Mouse (Mus musculus): Measurements from ENCODE around the gene Gal3st2. TPM values are rescaled to one million over a fixed set of nuclear protein-coding genes. Genes with fewer than 3 reads are reported as not detected.
"Not testable (repeated sequence)": the region's sequence is repeated elsewhere in the genome, so short reads cannot be mapped to it uniquely, and the experiment has no call there.

Gene Gal3st2
- total and polyA plus RNA-seq, 3 experiments = not detected

GRCm38 (mm10) chr1:93901291-93901690 is 40.2 kb downstream of the Gal3st2 start:
- not testable (repeated sequence) for H3K27me3 ChIP-seq (ENCODE audit: control insufficient read depth in 1 of 2, insufficient read depth in 2 of 2, low read length in 2 of 2); H3K79me2 ChIP-seq (ENCODE audit: control insufficient read depth, insufficient read depth, low read length, poor library complexity); H3K9ac ChIP-seq (ENCODE audit: control insufficient read depth, low read depth, low read length, poor library complexity, severe bottlenecking); H3K4me1 ChIP-seq (ENCODE audit: control insufficient read depth in 1 of 2, insufficient read depth in 2 of 2, low read length in 2 of 2); H3K4me3 ChIP-seq (ENCODE audit: control insufficient read depth in 1 of 2, insufficient read depth in 1 of 2, low read depth in 2 of 2, low read length in 2 of 2); DNase-seq (ENCODE audit: low read depth, low spot score); H3K9me3 ChIP-seq (replicated peaks; ENCODE audit: insufficient read depth, low read length); H3K27ac ChIP-seq (ENCODE audit: control insufficient read depth, low read depth, low read length); H3K36me3 ChIP-seq (ENCODE audit: control insufficient read depth in 1 of 2, insufficient read depth in 2 of 2, low read length in 2 of 2)

DNA sequence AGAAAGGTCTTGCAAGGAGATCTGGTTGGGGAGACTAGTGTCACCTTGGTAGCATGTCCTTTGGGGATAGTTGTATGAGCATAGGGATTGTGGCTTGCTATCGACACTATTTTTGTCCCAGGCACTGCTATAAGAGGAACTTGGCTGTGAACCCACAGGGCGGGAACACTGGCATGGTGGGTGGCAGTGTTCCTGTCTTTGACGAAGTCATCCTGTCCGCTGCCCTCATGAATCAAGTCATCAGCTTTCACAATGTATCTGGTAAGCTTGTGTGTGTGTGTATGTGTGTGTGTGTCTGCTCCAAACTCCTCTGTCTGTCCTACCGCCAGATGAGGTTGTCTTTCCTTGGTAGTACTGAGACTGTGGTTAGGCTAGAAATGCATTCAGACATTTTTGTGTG is 45.6 kb downstream of the Gal3st2 start:
- not testable (repeated sequence) for H3K27me3 ChIP-seq (ENCODE audit: control insufficient read depth in 1 of 2, insufficient read depth in 2 of 2, low read length in 2 of 2); H3K27ac ChIP-seq (ENCODE audit: control insufficient read depth, low read depth, low read length); H3K9ac ChIP-seq (ENCODE audit: control insufficient read depth, low read depth, low read length, poor library complexity, severe bottlenecking); H3K4me3 ChIP-seq (ENCODE audit: control insufficient read depth in 1 of 2, insufficient read depth in 1 of 2, low read depth in 2 of 2, low read length in 2 of 2); H3K4me1 ChIP-seq (ENCODE audit: control insufficient read depth in 1 of 2, insufficient read depth in 2 of 2, low read length in 2 of 2); H3K36me3 ChIP-seq (ENCODE audit: control insufficient read depth in 1 of 2, insufficient read depth in 2 of 2, low read length in 2 of 2); DNase-seq (ENCODE audit: low read depth, low spot score); H3K79me2 ChIP-seq (ENCODE audit: control insufficient read depth, insufficient read depth, low read length, poor library complexity); H3K9me3 ChIP-seq (replicated peaks; ENCODE audit: insufficient read depth, low read length)

DNA sequence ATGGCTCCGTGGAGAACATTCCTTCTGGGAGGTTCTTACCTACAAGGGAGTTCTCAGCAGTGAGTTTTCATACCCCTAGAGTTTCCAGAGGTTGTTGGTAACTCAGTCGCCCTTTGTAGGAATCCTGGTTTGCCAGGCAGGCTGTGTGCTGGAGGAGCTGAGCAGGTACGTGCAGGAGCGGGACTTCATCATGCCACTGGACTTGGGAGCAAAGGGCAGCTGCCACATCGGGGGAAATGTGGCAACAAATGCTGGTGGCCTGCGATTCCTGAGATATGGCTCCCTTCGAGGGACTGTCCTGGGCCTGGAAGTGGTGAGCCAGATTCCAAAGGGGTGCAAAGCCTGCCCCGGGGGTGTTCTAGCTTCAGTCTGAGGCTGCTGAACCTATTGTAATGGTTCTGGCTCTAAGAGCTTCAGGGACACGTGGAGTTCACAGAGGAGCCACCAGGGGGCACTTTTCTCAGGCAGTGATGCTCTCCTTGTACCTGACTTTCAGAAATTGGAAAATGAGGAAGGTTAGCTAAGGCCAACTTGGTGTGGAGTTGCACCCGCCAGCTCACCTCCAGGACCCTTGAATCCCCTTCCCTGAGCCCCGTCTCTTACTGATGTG is 48.0 kb downstream of the Gal3st2 start:
- H3K4me3 ChIP-seq (ENCODE audit: control insufficient read depth in 1 of 2, insufficient read depth in 1 of 2, low read depth in 2 of 2, low read length in 2 of 2); H3K27me3 ChIP-seq (ENCODE audit: control insufficient read depth in 1 of 2, insufficient read depth in 2 of 2, low read length in 2 of 2): not testable (repeated sequence)

GRCm38 (mm10) chr1:93911877-93912276 is 50.8 kb downstream of the Gal3st2 start:
- H3K9ac ChIP-seq (ENCODE audit: control insufficient read depth, low read depth, low read length, poor library complexity, severe bottlenecking); H3K9me3 ChIP-seq (replicated peaks; ENCODE audit: insufficient read depth, low read length); H3K36me3 ChIP-seq (ENCODE audit: control insufficient read depth in 1 of 2, insufficient read depth in 2 of 2, low read length in 2 of 2); H3K79me2 ChIP-seq (ENCODE audit: control insufficient read depth, insufficient read depth, low read length, poor library complexity); H3K27ac ChIP-seq (ENCODE audit: control insufficient read depth, low read depth, low read length); H3K4me3 ChIP-seq (ENCODE audit: control insufficient read depth in 1 of 2, insufficient read depth in 1 of 2, low read depth in 2 of 2, low read length in 2 of 2); H3K4me1 ChIP-seq (ENCODE audit: control insufficient read depth in 1 of 2, insufficient read depth in 2 of 2, low read length in 2 of 2); H3K27me3 ChIP-seq (ENCODE audit: control insufficient read depth in 1 of 2, insufficient read depth in 2 of 2, low read length in 2 of 2); DNase-seq (ENCODE audit: low read depth, low spot score): not testable (repeated sequence)

More for the DNA sequence above, 48.0 kb downstream of the Gal3st2 start:
- not testable (repeated sequence) for H3K9ac ChIP-seq (ENCODE audit: control insufficient read depth, low read depth, low read length, poor library complexity, severe bottlenecking); H3K36me3 ChIP-seq (ENCODE audit: control insufficient read depth in 1 of 2, insufficient read depth in 2 of 2, low read length in 2 of 2); H3K9me3 ChIP-seq (replicated peaks; ENCODE audit: insufficient read depth, low read length); H3K79me2 ChIP-seq (ENCODE audit: control insufficient read depth, insufficient read depth, low read length, poor library complexity); H3K27ac ChIP-seq (ENCODE audit: control insufficient read depth, low read depth, low read length); H3K4me1 ChIP-seq (ENCODE audit: control insufficient read depth in 1 of 2, insufficient read depth in 2 of 2, low read length in 2 of 2); DNase-seq (ENCODE audit: low read depth, low spot score)

GRCm38 (mm10) chr1:93917160-93917559 is 56.1 kb downstream of the Gal3st2 start:
- not testable (repeated sequence) for H3K9me3 ChIP-seq (replicated peaks; ENCODE audit: insufficient read depth, low read length); H3K9ac ChIP-seq (ENCODE audit: control insufficient read depth, low read depth, low read length, poor library complexity, severe bottlenecking); H3K27ac ChIP-seq (ENCODE audit: control insufficient read depth, low read depth, low read length); H3K27me3 ChIP-seq (ENCODE audit: control insufficient read depth in 1 of 2, insufficient read depth in 2 of 2, low read length in 2 of 2); H3K4me3 ChIP-seq (ENCODE audit: control insufficient read depth in 1 of 2, insufficient read depth in 1 of 2, low read depth in 2 of 2, low read length in 2 of 2); H3K79me2 ChIP-seq (ENCODE audit: control insufficient read depth, insufficient read depth, low read length, poor library complexity)
- peak; percentile 71 for DNase-seq (ENCODE audit: low read depth, low spot score)
- TF ChIP-seq ETS1 (IDR thresholded peaks at IDR 0.05; ENCODE audit: low read depth, low read length) = peak; percentile 82
- TF ChIP-seq MAZ (IDR thresholded peaks at IDR 0.05; ENCODE audit: low read depth, low read length) = peak; percentile 53; the same call in 1 of the 2 replicates
- TF ChIP-seq MXI1 (IDR thresholded peaks at IDR 0.05; ENCODE audit: low read depth, low read length) = peak; percentile 27; the same call in 1 of the 2 replicates
- peak; percentile 79 for TF ChIP-seq MYB (IDR thresholded peaks at IDR 0.05; ENCODE audit: low read depth, low read length)
- peak; percentile 94 for TF ChIP-seq RCOR1 (IDR thresholded peaks at IDR 0.05; ENCODE audit: low read depth, low read length)
- TF ChIP-seq GATA1 (IDR thresholded peaks at IDR 0.05; ENCODE audit: low read depth, low read length) = peak; percentile 89
- TF ChIP-seq SIN3A (IDR thresholded peaks at IDR 0.05; ENCODE audit: low read length) = peak; percentile 40; the same call in 1 of the 2 replicates
- TF ChIP-seq TCF12 (IDR thresholded peaks at IDR 0.05; ENCODE audit: low read depth, low read length) = peak; percentile 89
- TF ChIP-seq EP300 (IDR thresholded peaks at IDR 0.05; ENCODE audit: low read depth in 1 of 2, low read length in 2 of 2) = peak; percentile 88 to 90
- 0 out of 2 replicates have a peak, but pooled peaks have one; percentile 17 for TF ChIP-seq HCFC1 (IDR thresholded peaks at IDR 0.05; ENCODE audit: low read depth, low read length)
- peaks cover 0 to 12% of the 10 kb centered on the region in 2 experiments; a peak in 2 of 4 replicates for H3K36me3 ChIP-seq (ENCODE audit: control insufficient read depth in 1 of 2, insufficient read depth in 2 of 2, low read length in 2 of 2)
- H3K4me1 ChIP-seq (ENCODE audit: control insufficient read depth in 1 of 2, insufficient read depth in 2 of 2, low read length in 2 of 2) = peaks cover 8 to 13% of the 10 kb centered on the region in 2 experiments
